Mouse (Mus musculus) cerebellum, adult 9-10 months (tissue): ENCODE data around the gene Panx1.
A peak's percentile ranks its signal among the peaks of the same experiment; 100 is the strongest.

Source experiments
- DNase-seq: peaks from one replicate; pipeline ENCODE4 v3.0.0; 2022

Gene Panx1

DNA sequence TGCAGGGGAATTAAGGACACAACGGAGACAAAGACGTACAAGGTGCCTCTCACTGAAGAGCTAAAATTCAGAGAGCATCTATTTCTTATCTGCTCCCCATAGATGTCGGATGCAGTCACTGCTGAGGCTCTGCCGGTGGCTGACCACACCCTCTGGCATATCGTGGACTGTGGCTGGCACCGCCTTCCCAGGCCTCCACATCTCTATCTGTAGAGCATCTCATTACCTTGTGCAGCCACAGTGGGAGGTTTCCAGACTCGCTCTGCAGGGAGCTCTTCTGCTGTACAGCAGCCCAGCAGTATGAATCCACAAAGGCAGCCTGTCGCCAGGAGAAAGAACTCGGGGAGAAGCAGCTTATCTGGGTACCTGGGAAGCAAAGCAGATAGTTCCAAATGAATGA is 24.1 kb downstream of the Panx1 start:
- no peak for DNase-seq

DNA sequence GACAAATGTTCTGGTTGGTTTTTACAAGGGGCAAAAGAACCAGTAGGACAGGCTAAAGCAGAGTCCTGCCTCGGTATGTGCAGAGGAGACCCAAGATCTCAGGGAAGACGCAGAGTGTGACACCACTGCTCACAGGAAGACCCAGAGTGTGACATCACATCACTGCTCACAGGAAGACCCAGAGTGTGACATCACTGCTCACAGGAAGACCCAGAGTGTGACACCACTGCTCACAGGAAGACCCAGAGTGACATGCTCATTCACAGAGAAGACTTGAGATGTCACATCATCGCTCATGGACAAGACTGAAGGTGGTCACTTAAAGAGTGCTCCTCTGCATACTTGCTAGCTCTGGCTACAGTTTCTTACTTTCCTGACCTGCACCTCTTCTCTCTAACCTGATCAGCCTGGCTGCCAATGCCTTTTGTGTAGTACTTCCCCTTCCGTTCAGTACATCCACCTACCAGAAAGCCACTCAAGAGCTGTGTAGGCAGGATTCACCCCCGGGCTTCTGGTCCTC is 24.7 kb downstream of the Panx1 start:
- no peak for DNase-seq

DNA sequence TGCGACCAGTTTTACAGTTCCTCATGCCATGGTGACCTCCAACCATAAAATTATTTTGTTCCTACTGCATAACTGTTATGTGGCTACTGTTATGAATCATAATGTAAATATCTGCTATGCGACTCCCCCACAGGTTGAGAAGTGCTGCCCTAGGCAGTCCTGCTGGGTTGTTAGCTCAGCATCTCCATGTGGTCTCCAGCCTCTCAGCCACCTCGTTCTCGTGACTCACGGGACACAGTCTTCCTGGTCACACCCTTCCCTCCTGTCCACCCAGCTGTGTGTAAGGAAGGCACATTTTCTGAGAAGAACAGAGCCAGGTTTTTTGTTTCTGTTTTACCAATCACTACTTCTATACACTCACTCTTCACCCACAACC is 26.5 kb downstream of the Panx1 start:
- no peak for DNase-seq

DNA sequence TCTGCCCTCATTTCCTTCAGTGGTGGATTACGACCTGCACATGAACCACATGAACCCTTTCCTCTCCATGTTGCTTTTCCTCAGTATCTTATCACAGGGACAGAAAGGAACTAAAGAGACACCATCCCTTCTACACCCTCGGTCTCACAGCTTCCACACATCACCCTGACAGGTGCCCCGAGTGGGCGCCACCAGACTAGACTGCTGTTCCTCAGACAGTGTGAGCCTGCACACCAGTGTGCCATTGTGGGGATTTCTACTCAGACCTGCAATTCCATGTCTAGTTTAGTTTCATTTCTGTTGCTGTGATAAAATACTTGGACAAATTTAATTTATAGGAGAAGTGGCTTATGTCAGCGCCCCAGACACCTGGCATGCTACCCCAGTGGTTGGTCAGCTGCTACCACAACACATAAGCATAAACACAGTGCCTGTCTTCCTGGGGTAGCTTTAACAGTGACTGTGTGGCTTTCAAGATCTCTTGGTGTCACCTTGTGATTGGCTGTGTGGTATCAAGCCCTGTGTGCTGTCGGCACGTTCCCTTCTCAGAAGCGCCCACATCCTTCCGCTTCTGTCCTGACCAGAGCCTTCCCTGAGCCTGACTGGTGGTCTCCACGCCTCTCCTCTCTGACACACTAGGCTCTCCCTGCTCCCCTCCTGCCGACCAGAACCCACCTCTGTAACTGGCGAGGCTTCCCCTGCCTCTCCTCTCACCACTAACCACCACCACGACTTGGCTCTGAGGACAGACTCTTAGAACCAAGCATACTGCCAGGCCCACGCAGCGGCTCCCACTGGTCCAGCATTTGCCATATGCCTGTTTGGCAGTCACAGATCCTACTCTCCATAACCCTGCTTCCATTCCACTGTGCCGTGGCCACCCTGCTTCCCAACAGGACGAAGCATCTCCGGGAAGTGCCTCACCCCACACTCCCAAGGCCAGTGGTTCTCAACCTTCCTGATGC is 27.2 kb downstream of the Panx1 start:
- DNase-seq, result peak; percentile 68

DNA sequence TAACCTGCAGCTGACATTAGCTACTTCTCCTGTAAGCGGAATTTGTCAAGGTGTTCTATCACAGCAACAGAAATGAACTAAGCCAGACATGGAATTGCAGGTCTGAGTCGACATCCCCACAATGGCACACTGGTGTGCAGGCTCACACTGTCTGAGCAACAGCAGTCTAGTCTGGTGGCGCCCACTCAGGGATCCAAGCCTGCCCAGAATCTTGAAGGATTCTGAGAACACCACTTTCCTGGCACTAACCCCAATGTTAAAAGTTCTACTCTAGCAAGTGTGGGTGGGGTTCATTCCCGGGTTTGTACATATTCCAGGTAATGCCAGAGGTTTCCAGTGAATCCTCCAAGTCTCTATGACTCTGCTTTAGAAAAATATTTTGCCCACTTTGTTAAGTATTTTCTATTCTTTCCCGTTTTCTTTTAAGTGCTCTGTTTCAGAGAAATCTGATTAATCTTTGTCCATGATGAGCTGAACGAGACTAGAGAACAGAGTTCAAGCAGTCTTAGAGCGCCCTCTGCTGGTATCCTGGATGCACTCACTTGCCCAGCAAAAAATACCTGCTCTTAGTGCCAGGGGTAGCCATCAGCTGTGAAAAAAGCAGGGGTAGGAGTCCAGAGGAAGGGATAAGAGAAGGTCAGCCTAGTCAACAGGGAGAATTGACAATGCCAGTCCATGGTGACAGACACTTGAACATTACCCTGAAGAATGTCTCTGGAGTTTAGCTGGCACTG is 29.9 kb downstream of the Panx1 start:
- DNase-seq, result peak; percentile 64

DNA sequence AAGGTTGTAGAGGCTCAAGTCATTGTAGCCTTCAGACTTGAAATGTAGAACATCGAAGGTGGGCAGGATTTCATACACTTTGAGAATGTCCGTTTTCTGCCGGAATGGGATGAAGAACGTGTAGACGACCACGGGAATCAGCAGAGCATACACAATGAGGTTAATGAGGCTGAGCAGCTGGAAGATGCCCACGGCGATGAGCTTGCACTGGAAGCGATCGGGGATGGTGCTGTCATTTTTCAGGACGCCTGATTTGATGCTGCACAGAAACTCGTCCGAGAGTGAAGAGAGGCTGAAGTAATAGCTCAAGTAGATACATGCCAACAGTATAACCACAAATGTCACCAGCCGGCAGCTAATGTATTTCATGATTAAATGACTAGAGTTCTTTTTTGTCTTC is 37.7 kb downstream of the Panx1 start:
- no peak for DNase-seq

DNA sequence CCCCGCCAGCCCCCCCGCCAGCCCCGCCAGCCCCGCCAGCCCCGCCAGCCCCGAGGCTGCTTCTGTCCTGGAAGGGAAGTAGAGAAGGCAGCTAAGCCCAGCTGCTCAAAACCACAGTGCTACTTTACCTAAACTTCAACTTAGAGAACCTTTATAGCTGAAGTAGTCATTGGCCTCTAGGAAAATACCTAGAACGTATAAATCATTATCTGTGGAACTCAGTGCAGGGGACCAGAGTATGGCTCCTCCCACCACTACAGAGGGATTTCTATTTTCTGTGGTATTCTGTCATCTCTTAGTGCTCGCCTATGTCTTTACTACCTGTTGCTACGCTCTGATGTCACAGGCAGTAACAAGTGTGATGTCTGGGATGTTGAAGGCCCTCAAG is 41.0 kb downstream of the Panx1 start:
- DNase-seq, result no peak

DNA sequence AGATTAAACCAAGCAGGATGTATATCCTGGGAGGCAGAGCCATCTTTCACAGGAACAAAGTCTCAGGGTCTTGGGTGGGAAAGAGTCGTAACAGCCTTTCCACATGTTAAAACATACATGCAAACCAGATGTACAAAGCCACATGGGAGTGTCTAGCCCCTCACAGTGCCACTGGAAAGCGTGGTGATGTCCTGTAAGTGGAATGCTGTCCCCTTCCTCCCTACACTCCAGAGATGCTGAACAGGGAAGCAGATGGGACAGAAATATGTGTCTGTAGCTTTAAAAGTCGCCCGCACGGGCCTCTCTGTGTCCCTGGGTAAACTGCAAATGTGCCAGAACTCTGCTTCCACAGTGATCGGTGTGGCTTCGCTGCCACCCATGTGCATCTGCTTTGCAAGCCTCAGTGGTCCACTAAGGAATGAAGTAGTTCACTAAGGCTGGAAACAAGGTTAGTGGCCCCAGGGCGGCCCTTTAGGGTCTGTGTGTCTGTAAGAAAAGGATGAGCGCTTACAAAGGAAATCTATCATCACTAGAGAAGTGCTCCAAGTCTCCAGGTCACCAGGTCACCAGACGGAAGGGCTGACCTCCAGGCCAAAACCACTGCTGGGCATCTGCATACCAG is 41.5 kb downstream of the Panx1 start:
- DNase-seq, result no peak

DNA sequence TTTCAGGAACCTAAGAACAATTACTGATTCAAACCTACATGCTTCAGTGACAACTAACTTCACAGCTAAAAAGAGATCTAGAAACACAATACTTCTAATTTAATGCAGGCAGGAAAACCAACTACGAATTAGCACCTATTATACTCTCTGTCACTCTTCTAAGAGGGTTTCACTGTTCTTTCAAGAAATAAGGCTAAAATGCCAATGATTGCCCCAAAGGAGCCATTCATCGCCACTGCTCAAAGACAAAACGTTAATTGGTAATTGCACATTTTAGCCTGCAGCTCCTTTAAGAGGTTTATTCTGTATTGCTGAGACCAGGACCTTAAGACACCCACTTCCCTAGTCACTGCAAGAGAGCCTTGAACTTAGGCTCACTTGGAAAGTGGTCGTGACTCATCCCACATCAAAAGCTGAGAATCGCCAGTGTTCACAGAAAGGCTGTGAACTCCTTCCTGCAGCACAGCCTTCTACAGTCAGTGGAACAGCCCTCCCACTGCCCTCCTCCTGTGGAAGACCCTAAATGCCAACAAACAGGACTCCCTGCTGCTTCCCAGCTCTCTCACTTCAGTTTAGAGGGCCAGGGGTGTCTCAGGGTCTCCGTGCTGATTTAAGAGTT is 42.2 kb downstream of the Panx1 start:
- no peak for DNase-seq

DNA sequence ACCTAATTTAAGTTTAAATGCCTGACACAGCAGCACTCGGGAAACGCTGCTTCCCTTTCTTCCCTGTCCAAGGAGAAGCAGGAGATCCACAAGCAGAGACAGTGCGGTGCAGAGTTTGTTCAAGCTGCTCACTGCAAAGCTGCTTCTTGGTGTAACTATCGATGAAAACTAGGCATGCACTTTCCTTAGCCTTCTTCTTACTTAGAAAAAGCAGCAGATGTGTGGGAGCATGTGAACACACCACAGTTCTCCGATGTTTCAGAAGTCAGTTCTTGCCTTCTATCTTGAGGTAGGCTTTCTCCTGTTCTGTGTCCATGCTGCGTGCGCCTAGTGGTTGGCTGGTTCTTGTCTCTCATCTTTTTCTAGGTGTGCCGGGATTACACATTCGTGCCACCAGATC is 46.5 kb downstream of the Panx1 start:
- no peak for DNase-seq

DNA sequence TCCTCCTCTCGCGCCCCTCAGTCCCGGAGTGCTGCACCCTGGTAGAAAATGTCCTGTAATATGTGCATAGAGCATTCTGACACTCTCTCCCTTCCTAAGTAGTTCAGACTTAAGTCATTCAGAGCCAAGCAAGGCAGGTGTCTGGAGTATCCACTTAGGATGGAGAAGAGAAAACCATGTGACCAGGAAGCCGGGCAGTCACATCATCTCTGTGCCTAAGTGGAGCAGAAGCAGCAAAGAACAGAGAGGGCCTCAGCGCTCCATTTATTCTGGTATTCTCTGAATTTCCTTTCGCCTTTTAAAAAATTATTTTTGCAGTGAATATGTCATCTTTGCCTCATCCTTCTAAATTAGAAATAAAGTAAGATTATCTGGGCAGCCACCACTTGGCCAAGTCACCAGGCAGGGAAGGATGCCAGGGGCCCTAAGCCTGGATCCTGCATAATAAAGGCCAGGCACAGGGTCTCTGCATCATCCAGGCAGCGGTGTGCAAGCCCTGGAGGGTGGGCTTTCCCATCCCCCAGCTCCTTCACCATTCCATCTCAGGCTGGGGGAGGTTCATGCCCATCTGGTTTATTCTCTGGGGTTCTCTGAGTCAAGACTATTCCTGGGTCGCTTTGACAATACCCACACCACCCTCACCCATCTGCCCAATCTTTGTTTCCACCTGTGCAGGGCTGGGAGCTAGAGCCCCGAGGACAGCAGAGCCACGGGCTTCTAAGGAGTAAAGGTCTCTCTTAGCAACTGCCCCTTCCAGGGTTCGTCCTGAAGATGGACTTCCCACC is 47.8 kb downstream of the Panx1 start:
- DNase-seq, result no peak

DNA sequence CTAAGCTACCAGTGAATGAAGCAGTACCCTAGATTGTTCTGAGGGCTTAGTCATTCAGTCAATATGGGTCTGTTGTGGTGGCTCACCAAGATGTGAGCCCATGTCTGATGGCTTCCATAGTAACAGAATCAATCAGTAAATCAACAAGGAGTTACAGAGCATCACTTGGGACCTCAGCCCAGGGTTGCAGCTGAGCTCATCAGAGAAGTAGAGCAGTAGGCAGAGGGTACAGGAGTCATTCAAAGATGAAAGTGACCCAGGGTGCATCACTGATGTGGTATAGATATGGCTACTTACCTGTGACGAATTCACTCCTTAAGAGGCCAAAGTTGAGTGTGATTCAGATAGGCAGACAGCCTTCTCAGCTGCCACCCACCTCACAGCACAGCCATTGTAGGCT is 49.8 kb downstream of the Panx1 start:
- no peak for DNase-seq

DNA sequence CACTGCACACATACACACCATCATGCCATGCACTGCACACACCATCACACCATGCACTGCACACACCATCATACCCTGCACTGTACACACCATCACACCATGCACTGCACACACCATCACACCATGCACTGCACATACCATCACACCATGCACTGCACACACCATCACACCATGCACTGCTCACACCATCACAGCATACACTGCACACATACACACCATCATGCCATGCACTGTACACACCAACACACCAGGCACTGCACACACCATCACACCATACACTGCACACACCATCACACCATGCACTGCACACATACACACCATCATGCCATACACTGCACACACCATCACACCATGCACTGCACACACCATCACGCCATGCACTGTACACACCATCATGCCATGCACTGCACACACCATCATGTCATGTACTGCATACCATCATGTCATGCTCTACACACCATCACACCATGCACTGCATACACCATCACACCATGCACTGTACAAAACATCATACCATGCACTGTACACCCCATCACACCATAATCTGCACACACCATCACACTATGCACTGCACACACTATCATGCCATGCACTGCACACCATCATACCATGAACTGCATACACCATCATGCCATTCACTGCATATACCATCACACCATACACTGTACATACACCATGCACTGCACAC is 56.5 kb downstream of the Panx1 start:
- DNase-seq, result no peak

DNA sequence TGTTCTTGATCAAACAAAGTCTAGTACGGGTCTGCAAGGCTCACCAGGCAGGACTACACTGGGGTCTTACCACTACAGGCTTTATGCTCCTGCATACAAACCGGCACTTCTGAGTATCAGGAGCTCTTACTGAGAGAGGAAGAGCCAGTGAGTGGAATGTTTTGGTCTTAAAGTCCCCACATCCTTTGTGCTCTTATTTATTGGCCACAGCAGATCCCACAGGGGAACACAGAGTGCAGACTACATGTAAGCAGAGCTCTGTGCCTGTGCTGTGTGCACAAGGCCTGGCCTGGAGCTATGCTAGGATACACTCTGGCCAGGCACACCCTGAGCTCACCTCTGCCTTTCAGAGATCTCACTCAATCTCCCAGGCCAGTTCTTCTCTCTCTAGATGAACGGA is 62.1 kb downstream of the Panx1 start:
- no peak for DNase-seq

DNA sequence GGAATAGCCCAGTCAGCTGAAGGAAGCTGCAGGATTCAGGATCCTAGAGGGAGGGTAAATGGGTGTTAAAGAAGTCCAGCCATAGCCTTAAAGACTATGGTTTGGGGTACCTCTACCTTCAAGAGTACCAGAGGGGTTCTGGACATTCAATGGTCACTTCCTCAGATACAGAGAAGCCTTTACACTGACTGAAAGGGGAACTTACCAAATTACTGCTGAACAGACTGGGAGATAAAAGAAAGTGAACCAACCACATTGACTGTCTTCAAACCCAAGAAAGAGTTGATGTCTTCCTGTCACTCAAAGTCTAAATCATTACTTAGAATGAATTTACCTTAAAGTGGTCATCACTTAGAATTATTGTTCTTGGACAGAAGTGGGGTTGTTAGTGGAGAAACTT is 62.6 kb downstream of the Panx1 start:
- no peak for DNase-seq

DNA sequence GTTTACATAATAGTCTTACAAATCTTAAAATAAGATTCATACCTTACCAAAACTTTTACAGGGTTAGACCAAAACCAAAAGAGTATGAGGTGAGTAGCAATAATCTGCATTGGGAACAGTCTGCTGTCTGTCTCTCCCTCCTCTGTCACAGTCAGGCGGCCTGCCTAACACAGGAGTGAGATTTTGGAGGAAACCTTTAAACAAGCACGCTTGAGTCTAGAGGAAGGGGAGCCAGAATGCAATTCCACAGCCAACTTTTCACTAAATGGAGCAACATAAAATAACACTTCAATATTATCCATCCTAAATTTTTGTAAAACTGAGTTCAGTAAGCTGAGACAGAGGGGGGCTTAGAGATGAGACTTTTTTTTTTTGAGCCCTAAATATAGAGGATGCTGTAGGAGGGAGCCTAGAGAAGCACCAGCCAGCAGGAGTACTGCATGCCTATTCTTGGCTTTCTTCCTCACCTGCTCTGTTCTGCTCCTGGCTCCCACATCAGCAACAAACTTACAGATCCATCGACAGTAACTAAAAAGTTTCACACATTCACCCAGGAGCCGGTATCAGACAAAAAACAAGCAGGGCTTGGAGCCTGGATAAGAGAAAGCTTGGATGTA is 63.6 kb downstream of the Panx1 start:
- DNase-seq, result no peak

DNA sequence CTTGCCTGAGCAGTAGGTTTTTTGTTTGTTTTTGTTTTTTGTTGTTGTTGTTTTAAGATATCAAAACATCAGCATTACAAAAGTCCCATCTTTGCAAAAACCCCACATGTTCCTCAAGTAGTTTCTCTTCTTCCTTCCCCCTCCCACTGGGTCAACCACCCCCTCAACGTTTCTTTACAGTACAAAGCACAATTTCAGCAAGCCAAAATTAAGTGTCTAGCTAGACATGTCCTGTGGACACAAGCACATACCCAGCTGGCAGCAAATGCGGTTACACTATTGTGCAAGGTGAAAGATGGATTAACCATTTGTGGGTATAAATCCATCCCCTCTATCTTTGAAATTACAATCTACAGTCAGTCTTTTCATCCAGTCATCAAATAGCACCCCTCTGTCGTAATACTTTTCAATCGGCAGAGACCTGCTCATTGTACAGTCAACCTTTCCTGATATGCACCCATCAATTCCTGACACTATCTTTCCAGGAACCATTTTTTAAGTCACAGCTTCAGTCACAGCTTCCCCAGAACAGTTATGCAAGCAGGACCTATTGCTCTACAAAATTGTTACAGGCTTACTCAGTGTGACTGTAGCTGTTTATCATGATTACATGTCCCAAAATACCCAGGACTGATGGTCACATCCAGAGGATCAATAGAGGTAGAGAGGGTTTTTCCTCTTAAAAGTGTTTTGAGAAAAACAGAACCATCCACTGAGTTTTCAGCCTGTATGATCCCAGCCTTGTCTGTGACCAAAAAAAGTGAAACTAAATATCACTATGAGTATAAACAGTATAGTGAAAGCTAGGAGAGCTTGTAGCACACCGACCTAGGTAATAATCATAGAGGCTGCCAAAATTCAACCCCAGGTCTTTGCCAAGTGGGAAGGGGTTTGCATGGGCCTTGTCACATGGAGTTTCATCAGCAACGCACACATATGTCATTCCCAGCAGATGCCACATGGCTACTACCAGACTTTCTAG is 70.7 kb downstream of the Panx1 start:
- no peak for DNase-seq

DNA sequence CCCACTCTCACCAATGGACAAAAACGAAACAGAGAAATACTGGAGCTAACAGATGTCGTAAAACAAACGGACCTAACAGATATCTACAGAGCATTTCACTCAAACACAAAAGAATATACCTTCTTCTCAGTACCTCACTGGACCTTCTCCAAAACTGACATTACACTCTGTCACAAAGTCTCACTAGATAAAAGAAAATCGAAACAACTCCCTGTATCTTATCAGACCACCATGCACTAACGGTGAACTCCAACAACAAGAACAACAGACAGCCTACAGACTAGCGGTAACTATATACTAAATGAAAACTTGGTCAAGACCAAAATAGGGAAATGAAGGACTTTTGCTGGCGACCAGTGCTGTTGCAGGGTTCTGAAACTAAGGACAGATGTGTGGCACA is 71.5 kb downstream of the Panx1 start:
- no peak for DNase-seq

DNA sequence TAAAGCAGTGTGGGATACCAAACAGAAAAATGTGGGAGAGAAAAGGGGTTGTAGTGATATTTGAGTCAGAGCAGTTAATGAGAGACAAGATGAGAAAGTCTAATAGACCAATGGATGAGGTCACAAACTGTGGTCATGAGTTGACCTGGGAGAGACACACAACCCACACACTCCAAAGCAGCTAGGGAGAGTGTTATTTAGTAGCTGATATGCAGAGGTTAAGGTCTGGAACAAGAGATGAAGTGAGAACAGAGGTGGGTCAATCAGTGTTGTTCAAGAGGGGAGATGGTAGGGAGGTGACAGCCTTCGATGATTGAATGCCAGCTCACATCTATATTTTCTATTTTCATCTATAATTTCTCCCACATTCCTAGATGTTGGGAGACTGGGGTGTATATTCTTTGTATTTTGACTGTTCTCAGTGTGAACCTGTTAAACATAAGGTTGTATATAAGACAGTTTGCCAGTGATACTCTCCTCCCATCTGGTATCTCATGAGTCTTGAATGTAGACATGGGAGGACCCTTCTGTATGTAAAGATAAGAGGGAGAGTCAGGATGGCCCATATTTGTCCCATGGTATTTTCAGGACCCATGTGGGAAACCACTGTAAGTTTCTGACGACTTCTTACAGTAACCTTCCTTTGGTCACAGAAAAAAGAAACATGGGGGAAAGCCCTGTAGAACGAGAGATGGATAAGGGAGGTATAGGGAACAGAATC is 74.3 kb downstream of the Panx1 start:
- DNase-seq, result no peak
